Mouse (Mus musculus) lung, adult 2 months (tissue): ENCODE data around the gene Nup133.

ENCODE experiments used
- CTCF ChIP-seq: fragments of 200-500 bp; IDR thresholded peaks from 2 replicates; pipeline ENCODE4 v1.5.1; 2011; ENCODE audit warnings: mild to moderate bottlenecking, low read length, control low read depth; ENCODE audit not compliant: insufficient read depth
- POLR2A ChIP-seq: fragments of 200-500 bp; IDR thresholded peaks from 2 replicates; pipeline ENCODE4 v1.6.1; 2011; ENCODE audit warnings: low read depth, mild to moderate bottlenecking, control low read depth, low read length, borderline replicate concordance; ENCODE audit errors: extremely low read depth

- TF ChIP-seq POLR2A (no peak), CTCF (no peak)
Measured at GRCm38 (mm10) chr8:123887956-123888355, 61.1 kb downstream of the Nup133 start.
